Mouse (Mus musculus) hindbrain, embryonic 11.5 days (tissue): ENCODE data around the gene Rsl24d1. TPM values are rescaled to one million over a fixed set of nuclear protein-coding genes. Genes with fewer than 3 reads are reported as not detected.

ENCODE experiments used
- ATAC-seq: fragments of 200-750 bp; cut with Nextera tagmentation; 2 replicates; pipeline ENCODE4 v1.8.0; 2017; ENCODE audit warnings: mild to moderate bottlenecking, moderate TSS enrichment, moderate library complexity; ENCODE audit not compliant: low FRiP score
- DNase-seq: peaks from one replicate; pipeline ENCODE4 v3.0.0-alpha.2; 2015; ENCODE audit warnings: low spot score
- H3K27ac ChIP-seq: fragments of 300-500 bp; sonication (generic); 2 replicates; pipeline ENCODE4 v1.5.1; 2014; ENCODE audit warnings: mild to moderate bottlenecking, low read depth, low read length
- H3K27me3 ChIP-seq: fragments of 300-500 bp; sonication (generic); 2 replicates; pipeline ENCODE4 v1.6.1; 2014; ENCODE audit warnings: mild to moderate bottlenecking, low read length, moderate library complexity, mixed read lengths; ENCODE audit not compliant: control insufficient read depth, insufficient read depth
- H3K36me3 ChIP-seq: fragments of 300-500 bp; sonication (generic); 2 replicates; pipeline ENCODE4 v1.6.1; 2014; ENCODE audit warnings: mild to moderate bottlenecking, low read length, moderate library complexity, mixed read lengths; ENCODE audit not compliant: control insufficient read depth, insufficient read depth
- H3K4me1 ChIP-seq: fragments of 300-500 bp; sonication (generic); replicated peaks from 2 replicates; pipeline ENCODE4 v1.6.1; 2014; ENCODE audit warnings: low read length, mixed read lengths; ENCODE audit not compliant: control insufficient read depth, insufficient read depth
- H3K4me2 ChIP-seq: fragments of 300-500 bp; sonication (generic); replicated peaks from 2 replicates; pipeline ENCODE4 v1.6.1; 2014; ENCODE audit warnings: mild to moderate bottlenecking, low read depth, low read length
- H3K4me3 ChIP-seq: fragments of 300-500 bp; sonication (generic); 2 replicates; pipeline ENCODE4 v1.5.1; 2014; ENCODE audit warnings: low read depth, low read length
- H3K9ac ChIP-seq: fragments of 300-500 bp; sonication (generic); 2 replicates; pipeline ENCODE4 v1.6.1; 2014; ENCODE audit warnings: low read depth, low read length
- H3K9me3 ChIP-seq: fragments of 300-500 bp; sonication (generic); 2 replicates; pipeline ENCODE4 v1.6.1; 2016; ENCODE audit warnings: low read length; ENCODE audit not compliant: control insufficient read depth
- WGBS: fragments of 180-500 bp; shearing (Covaris S2); extraction: QIAGEN DNeasy Blood & Tissue Kit; methylation state at CpG from one replicate; pipeline ENCODE4 v1.1.7; 2014; 5-methylcytosine and 5-hydroxymethylcytosine counted together
- polyA plus RNA-seq: library from polyadenylated mRNA; unstranded; fragments of >200 nt; fragmentation: Nextera tagmentation; extraction: Ambion mirVana; gene quantifications from 2 replicates; pipeline ENCODE4 v1.2.1, GENCODE M21; 2014

The Rsl24d1 gene
- polyA plus RNA-seq, 1 experiment from 2014 or later: 162 TPM

GRCm38 (mm10) chr9:73157968-73158367 is 44.7 kb downstream of the Rsl24d1 start:
- ATAC-seq: no peak
- Histone ChIP-seq H3K27me3 (no peaks in the 10 kb centered on the region), H3K36me3 (no peaks in the 10 kb centered on the region), H3K9me3 (no peaks in the 10 kb centered on the region), H3K4me1 (no peaks in the 10 kb centered on the region), H3K27ac (no peak overlapping the region), H3K4me2 (no peak overlapping the region), H3K4me3 (no peak overlapping the region), H3K9ac (no peak overlapping the region)
- no peak for DNase-seq
- 85% methylated on average over 4 of the region's 4 CpGs for WGBS

- Histone ChIP-seq H3K9ac (no peak overlapping the region), H3K4me2 (no peak overlapping the region), H3K9me3 (no peaks in the 10 kb centered on the region), H3K27ac (no peak overlapping the region), H3K4me1 (no peaks in the 10 kb centered on the region), H3K4me3 (no peak overlapping the region), H3K36me3 (no peaks in the 10 kb centered on the region), H3K27me3 (peaks cover 2% of the 10 kb centered on the region; the same call in 1 of the 2 replicates)
- DNase-seq (peak; percentile 35), ATAC-seq (no peak)
- WGBS: 54% methylated on average over 1 of the region's 1 CpGs
Measured at GRCm38 (mm10) chr9:73159265-73159664, 46.0 kb downstream of the Rsl24d1 start.

DNA sequence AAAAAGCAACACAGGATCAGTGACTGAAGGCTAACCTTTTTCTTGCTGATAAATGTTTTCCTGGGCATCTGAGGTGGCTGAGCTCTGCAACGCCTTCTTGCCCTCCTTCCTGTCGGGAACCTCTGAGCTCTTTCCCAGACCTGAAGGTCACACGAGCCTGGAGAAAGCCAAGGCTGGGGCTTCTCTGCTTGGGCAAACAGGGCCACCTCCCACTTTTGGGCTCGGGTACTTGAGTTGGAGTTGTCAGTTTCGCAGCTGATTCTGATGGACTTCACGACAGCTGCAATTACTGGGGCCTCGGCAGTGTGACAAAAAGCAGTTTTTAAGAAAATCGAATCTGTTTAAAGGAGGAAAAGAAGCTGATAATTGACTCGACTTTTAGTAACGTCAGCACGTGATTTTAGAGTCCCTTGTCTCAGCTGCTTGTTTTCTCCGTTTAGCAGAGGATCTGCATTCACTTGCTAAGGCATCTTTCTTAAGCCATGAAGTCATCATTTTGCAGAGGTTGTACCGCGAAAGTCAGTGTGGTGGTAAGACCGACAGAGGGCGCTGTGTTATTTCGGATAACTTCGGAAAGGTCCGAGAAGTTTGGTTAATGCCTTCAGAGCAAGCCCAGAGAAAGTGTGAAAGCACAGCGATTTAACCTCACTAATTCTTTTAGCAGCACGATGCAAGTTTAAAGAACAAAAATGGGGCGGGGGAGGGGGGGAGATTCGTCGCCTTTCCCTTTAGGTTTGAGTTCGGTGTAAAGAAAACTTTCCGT is 49.5 kb downstream of the Rsl24d1 start:
- 27% methylated on average over 26 of the region's 26 CpGs for WGBS
- no peaks in the 10 kb centered on the region for H3K4me1 ChIP-seq
- peak; percentile 90 for DNase-seq
- H3K4me3 ChIP-seq: no peak overlapping the region
- H3K4me2 ChIP-seq: peak overlapping the region; percentile 24; the same call in 1 of the 2 replicates
- no peaks in the 10 kb centered on the region for H3K9me3 ChIP-seq
- H3K36me3 ChIP-seq: no peaks in the 10 kb centered on the region
- H3K27ac ChIP-seq: no peak overlapping the region
- H3K27me3 ChIP-seq: peaks cover 2% of the 10 kb centered on the region; the same call in 1 of the 2 replicates
- peak; percentile 53; the same call in 1 of the 2 replicates for ATAC-seq
- H3K9ac ChIP-seq: no peak overlapping the region

DNA sequence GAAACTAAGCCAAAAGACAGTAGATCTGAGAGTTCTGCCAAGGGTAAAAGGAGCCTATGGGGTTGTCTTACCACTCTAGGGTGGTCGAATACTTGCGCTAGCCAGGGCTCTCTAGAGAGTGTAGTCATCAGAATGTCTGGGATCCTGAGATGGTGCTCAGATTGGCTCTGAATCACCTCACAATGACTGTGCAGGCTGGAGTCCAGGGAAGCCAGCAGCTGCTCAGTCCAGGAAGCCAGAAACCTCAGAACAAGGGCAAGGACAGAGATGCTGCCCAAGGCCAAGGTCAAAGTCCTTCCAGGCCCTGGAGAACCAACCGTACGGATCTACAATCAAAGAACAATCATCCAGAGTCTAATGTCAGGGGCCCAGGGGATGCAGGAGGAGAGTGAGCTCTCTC is 52.4 kb downstream of the Rsl24d1 start:
- H3K4me1 ChIP-seq: no peaks in the 10 kb centered on the region
- WGBS: 87% methylated on average over 4 of the region's 4 CpGs
- no peak for DNase-seq
- peaks cover 2% of the 10 kb centered on the region; the same call in 1 of the 2 replicates for H3K27me3 ChIP-seq
- no peak overlapping the region for H3K9ac ChIP-seq
- no peak overlapping the region for H3K4me2 ChIP-seq
- no peak overlapping the region for H3K4me3 ChIP-seq
- no peak overlapping the region for H3K27ac ChIP-seq
- no peak for ATAC-seq
- no peaks in the 10 kb centered on the region for H3K9me3 ChIP-seq
- H3K36me3 ChIP-seq: no peaks in the 10 kb centered on the region

Other genes starting within 250 kb of the Rsl24d1 start
- gene Pygo1, start 187.8 kb upstream of the Rsl24d1 start, polyA plus RNA-seq: 11.5 and 12.4 TPM in 2 replicates
- gene Dyx1c1, start 154.6 kb upstream of the Rsl24d1 start, polyA plus RNA-seq: 3.0 and 3.8 TPM in 2 replicates
- gene Gm44503, start 154.6 kb upstream of the Rsl24d1 start, polyA plus RNA-seq: 0.37 TPM in 1 of 2 replicates, not detected in the other
- 26.3 and 28.1 TPM in 2 replicates for gene Ccpg1os, start 128.0 kb upstream of the Rsl24d1 start, polyA plus RNA-seq
- 31.2 and 33.6 TPM in 2 replicates for gene Ccpg1, start 128.0 kb upstream of the Rsl24d1 start, polyA plus RNA-seq
- gene Pigb, start 73.0 kb upstream of the Rsl24d1 start, polyA plus RNA-seq: 15.8 and 16.7 TPM in 2 replicates
- 0.73 and 1.1 TPM in 2 replicates for gene Rab27a, start 68.6 kb upstream of the Rsl24d1 start, polyA plus RNA-seq
- gene Khdc3, start 11.6 kb upstream of the Rsl24d1 start, polyA plus RNA-seq: not detected in 2 replicates
- not detected in 2 replicates for gene Gm20509, start 11.0 kb upstream of the Rsl24d1 start, polyA plus RNA-seq